8 mouse cellular contexts compared by ENCODE assay signal in genomic region chr17:13681686-13682085, GRCm38 (mm10).
DNase-seq lines count a peak whose midpoint lies in the region; ATAC-seq and TF ChIP-seq lines count a peak whose summit lies in the region.

No protein-coding gene starts in this region.

- peaks cover 4% of the 10 kb centered on the region; the same call in 1 of the 2 replicates for H3K36me3 ChIP-seq in heart, embryonic 10.5 days
- H3K36me3 ChIP-seq in lung, embryonic 15.5 days = no peaks in the 10 kb centered on the region
- H3K36me3 ChIP-seq in stomach, embryonic 15.5 days = no peaks in the 10 kb centered on the region

- H3K9ac ChIP-seq in lung, embryonic 15.5 days = no peak overlapping the region
- no peak overlapping the region for H3K9ac ChIP-seq in stomach, embryonic 15.5 days

- peak overlapping the region; percentile 44 for H3K4me2 ChIP-seq in lung, embryonic 15.5 days
- H3K4me2 ChIP-seq in stomach, embryonic 15.5 days = peak overlapping the region; percentile 52

- H3K4me3 ChIP-seq in heart, embryonic 10.5 days = peak overlapping the region; percentile 55
- H3K4me3 ChIP-seq in lung, embryonic 15.5 days = no peak overlapping the region
- H3K4me3 ChIP-seq in embryonic fibroblast, embryonic 13.5 days (ENCODE audit: insufficient read depth, low read length) = no peak overlapping the region
- peak overlapping the region; percentile 38; the same call in 1 of the 2 replicates for H3K4me3 ChIP-seq in stomach, embryonic 15.5 days (replicated peaks)

- TF ChIP-seq POLR2A in embryonic fibroblast, embryonic 13.5 days (IDR thresholded peaks at IDR 0.05; ENCODE audit: low read depth, low read length) = no peak

- 86% methylated on average over 6 of the region's 6 CpGs for WGBS in heart, embryonic 10.5 days
- WGBS in lung, embryonic 15.5 days = 83% methylated on average over 5 of the region's 6 CpGs
- WGBS in stomach, embryonic 15.5 days = 85% methylated on average over 5 of the region's 6 CpGs

- H3K4me1 ChIP-seq in heart, embryonic 10.5 days = peaks cover 64% of the 10 kb centered on the region
- H3K4me1 ChIP-seq in lung, embryonic 15.5 days = peaks cover 41% of the 10 kb centered on the region
- peaks cover 15% of the 10 kb centered on the region; the same call in 1 of the 2 replicates for H3K4me1 ChIP-seq in embryonic fibroblast, embryonic 13.5 days (ENCODE audit: control insufficient read depth, insufficient read depth, low read length)
- peaks cover 10% of the 10 kb centered on the region; the same call in 1 of the 2 replicates for H3K4me1 ChIP-seq in stomach, embryonic 15.5 days

- intact Hi-C loops in heart, postnatal 36 days (cut with DNase I) = loop anchor here (2.0 to 5.0 kb wide), 2 partner anchors 81 to 209 kb away; partner anchors contain the start of genes Afdn and Tcte2

- H3K9me3 ChIP-seq in heart, embryonic 10.5 days = 0 out of 2 replicates have a peak, but pooled peaks cover 3% of the 10 kb centered on the region
- H3K9me3 ChIP-seq in lung, embryonic 15.5 days = no peaks in the 10 kb centered on the region
- no peaks in the 10 kb centered on the region for H3K9me3 ChIP-seq in stomach, embryonic 15.5 days

- no peaks in the 10 kb centered on the region for H3K27me3 ChIP-seq in heart, embryonic 10.5 days (ENCODE audit: insufficient read depth, poor library complexity, severe bottlenecking)
- H3K27me3 ChIP-seq in lung, embryonic 15.5 days = no peaks in the 10 kb centered on the region
- H3K27me3 ChIP-seq in stomach, embryonic 15.5 days (replicated peaks) = no peaks in the 10 kb centered on the region

- no peak for ATAC-seq in lung, embryonic 15.5 days (ENCODE audit: borderline replicate concordance, extremely low read depth, low FRiP score, low TSS enrichment)
- ATAC-seq in stomach, embryonic 15.5 days (ENCODE audit: insufficient read depth, low FRiP score, low read depth) = no peak

- TF ChIP-seq CTCF in embryonic fibroblast, embryonic 13.5 days (IDR thresholded peaks at IDR 0.05; ENCODE audit: borderline replicate concordance, insufficient read depth, low read length) = peak; percentile 30; the same call in 1 of the 2 replicates

- DNase-seq in heart, embryonic 10.5 days (ENCODE audit: low spot score) = no peak
- no peak for DNase-seq in heart, postnatal 36 days
- no peak for DNase-seq in lung, postnatal 25 days (ENCODE audit: low spot score)
- DNase-seq in left cerebral cortex, adult 11 months (ENCODE audit: low spot score) = no peak
- no peak for DNase-seq in embryo, embryonic 10.5 days (ENCODE audit: low spot score)

- H3K27ac ChIP-seq in heart, embryonic 10.5 days = peak overlapping the region; percentile 88
- 0 out of 2 replicates have a peak overlapping the region, but pooled peaks have one; percentile 94 for H3K27ac ChIP-seq in lung, embryonic 15.5 days
- no peak overlapping the region; the same call in 1 of the 2 replicates for H3K27ac ChIP-seq in embryonic fibroblast, embryonic 13.5 days (ENCODE audit: insufficient read depth, low read length)
- peak overlapping the region; percentile 94; the same call in 1 of the 2 replicates for H3K27ac ChIP-seq in stomach, embryonic 15.5 days

Comparison
In these comparisons a context has a peak if more than half of its experiments do, and no peak if none do; other contexts are left out.
1. H3K4me3 ChIP-seq: peak in heart, embryonic 10.5 days (single experiment) and stomach, embryonic 15.5 days (single experiment); none in lung, embryonic 15.5 days (single experiment) and embryonic fibroblast, embryonic 13.5 days (single experiment).